Mouse (Mus musculus): ENCODE measurements at regions not wholly inside any gene's neighbourhood (a gene's known extent, or its start where the extent isn't known, plus 50 kb on each side); places are given as distances from the start of the nearest gene placed in this dataset.

DNA sequence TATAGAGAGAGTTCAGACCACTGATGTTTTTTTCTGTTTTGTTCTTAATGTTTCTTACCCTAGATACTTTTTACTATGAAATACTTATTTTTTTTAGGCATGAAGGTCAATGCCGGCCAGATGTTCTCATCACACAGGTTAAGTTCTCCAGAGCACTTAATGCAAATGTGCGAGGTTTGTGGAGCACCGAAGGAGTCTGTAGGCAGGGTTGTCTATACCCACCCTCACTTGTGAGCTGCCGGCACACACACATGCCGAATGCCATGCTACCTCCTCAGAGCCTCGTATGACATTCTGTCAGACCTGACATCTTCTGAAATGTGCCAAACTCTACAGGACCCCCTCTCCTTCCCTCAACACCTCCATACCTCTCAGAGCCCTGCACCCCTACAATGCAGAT is 80.5 kb upstream of the Ccn6 start:
- WGBS = 77% methylated on average over 6 of the region's 6 CpGs
- DNase-seq (ENCODE audit: low spot score) (no peak), ATAC-seq (replicated peaks; ENCODE audit: low FRiP score) (no peak)
- Histone ChIP-seq H3K4me1 (replicated peaks; ENCODE audit: control insufficient read depth, insufficient read depth, low read length) (peaks cover 2% of the 10 kb centered on the region; the same call in 1 of the 2 replicates), H3K4me3 (ENCODE audit: low read depth, low read length) (no peak overlapping the region), H3K9ac (ENCODE audit: low read depth, low read length) (no peak overlapping the region), H3K4me2 (no peak overlapping the region), H3K36me3 (ENCODE audit: control insufficient read depth, insufficient read depth, low read length) (no peaks in the 10 kb centered on the region), H3K27me3 (replicated peaks; ENCODE audit: control insufficient read depth, insufficient read depth, low read length) (no peaks in the 10 kb centered on the region), H3K27ac (ENCODE audit: low read depth, low read length) (no peak overlapping the region), H3K9me3 (ENCODE audit: control insufficient read depth, low read length) (no peaks in the 10 kb centered on the region)

DNA sequence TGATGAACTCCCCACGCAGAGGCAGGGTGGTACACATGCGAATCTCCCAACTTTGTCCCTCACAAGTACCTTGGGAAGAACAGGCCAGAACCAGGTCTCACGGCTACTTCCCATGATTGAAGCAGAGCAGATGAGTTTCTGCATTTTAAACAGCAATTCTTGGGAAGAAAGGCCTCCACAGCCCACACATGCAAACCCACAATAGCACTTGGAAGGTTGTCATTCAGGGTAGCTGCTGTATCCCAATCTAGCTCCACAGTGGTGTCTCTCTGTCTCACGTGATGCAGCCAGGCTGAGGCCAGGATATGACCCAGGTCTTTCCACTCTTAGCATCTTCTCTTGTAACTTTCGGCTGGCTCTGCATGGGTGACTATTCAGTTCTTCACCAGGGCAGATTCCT is 78.8 kb upstream of the Ccn6 start:
- DNase-seq (ENCODE audit: low spot score) (no peak), ATAC-seq (replicated peaks; ENCODE audit: low FRiP score) (no peak)
- no peaks in the 10 kb centered on the region for H3K36me3 ChIP-seq (ENCODE audit: control insufficient read depth, insufficient read depth, low read length)
- 84% methylated on average over 5 of the region's 5 CpGs for WGBS
- no peaks in the 10 kb centered on the region for H3K27me3 ChIP-seq (replicated peaks; ENCODE audit: control insufficient read depth, insufficient read depth, low read length)
- no peak overlapping the region for H3K9ac ChIP-seq (ENCODE audit: low read depth, low read length)
- peaks cover 2% of the 10 kb centered on the region; the same call in 1 of the 2 replicates for H3K4me1 ChIP-seq (replicated peaks; ENCODE audit: control insufficient read depth, insufficient read depth, low read length)
- no peak overlapping the region for H3K27ac ChIP-seq (ENCODE audit: low read depth, low read length)
- no peak overlapping the region for H3K4me2 ChIP-seq
- no peaks in the 10 kb centered on the region for H3K9me3 ChIP-seq (ENCODE audit: control insufficient read depth, low read length)
- no peak overlapping the region for H3K4me3 ChIP-seq (ENCODE audit: low read depth, low read length)

- Histone ChIP-seq H3K27ac (ENCODE audit: low read depth, low read length) (no peak overlapping the region), H3K4me2 (no peak overlapping the region), H3K9ac (ENCODE audit: low read depth, low read length) (no peak overlapping the region), H3K36me3 (ENCODE audit: control insufficient read depth, insufficient read depth, low read length) (no peaks in the 10 kb centered on the region), H3K4me1 (replicated peaks; ENCODE audit: control insufficient read depth, insufficient read depth, low read length) (peaks cover 2% of the 10 kb centered on the region; the same call in 1 of the 2 replicates), H3K27me3 (replicated peaks; ENCODE audit: control insufficient read depth, insufficient read depth, low read length) (no peaks in the 10 kb centered on the region), H3K9me3 (ENCODE audit: control insufficient read depth, low read length) (no peaks in the 10 kb centered on the region), H3K4me3 (ENCODE audit: low read depth, low read length) (no peak overlapping the region)
- DNase-seq (ENCODE audit: low spot score) = no peak
- no peak for ATAC-seq (replicated peaks; ENCODE audit: low FRiP score)
- WGBS = 61% methylated on average over 6 of the region's 6 CpGs
Observed at GRCm38 (mm10) chr10:39241922-39242321, 78.3 kb upstream of the Ccn6 start.

DNA sequence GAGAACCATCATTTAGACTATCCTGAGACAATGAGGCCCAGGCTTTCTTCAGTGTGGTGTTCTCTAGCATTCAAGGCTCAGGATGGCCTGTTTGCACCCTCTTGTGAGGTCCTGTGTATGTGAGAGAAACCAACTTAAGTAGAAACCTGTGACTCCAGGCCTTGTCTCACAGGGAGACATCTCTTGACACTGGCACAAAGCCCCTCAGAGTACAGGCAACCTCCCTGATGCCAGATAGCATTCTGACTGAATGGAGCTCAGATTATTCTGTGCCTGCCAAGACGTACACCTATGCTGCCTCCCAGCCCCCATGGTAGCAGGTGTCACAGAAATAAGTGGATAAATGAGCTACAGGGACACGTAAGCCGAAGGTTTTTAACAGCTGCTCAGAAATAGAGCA is 77.9 kb upstream of the Ccn6 start:
- H3K4me3 ChIP-seq (ENCODE audit: low read depth, low read length) = no peak overlapping the region
- WGBS = 83% methylated on average over 3 of the region's 3 CpGs
- ATAC-seq (replicated peaks; ENCODE audit: low FRiP score) = no peak

GRCm38 (mm10) chr10:39240966-39241365 is 77.4 kb upstream of the Ccn6 start:
- DNase-seq (ENCODE audit: low spot score) (no peak), ATAC-seq (replicated peaks; ENCODE audit: low FRiP score) (no peak)
- Histone ChIP-seq H3K9ac (ENCODE audit: low read depth, low read length) (no peak overlapping the region), H3K9me3 (ENCODE audit: control insufficient read depth, low read length) (no peaks in the 10 kb centered on the region), H3K27ac (ENCODE audit: low read depth, low read length) (no peak overlapping the region), H3K36me3 (ENCODE audit: control insufficient read depth, insufficient read depth, low read length) (no peaks in the 10 kb centered on the region), H3K4me1 (replicated peaks; ENCODE audit: control insufficient read depth, insufficient read depth, low read length) (peaks cover 2% of the 10 kb centered on the region; the same call in 1 of the 2 replicates), H3K27me3 (replicated peaks; ENCODE audit: control insufficient read depth, insufficient read depth, low read length) (no peaks in the 10 kb centered on the region), H3K4me3 (ENCODE audit: low read depth, low read length) (no peak overlapping the region), H3K4me2 (no peak overlapping the region)
- 89% methylated on average over 7 of the region's 7 CpGs for WGBS

More for the DNA sequence above, 77.9 kb upstream of the Ccn6 start:
- no peak overlapping the region for H3K9ac ChIP-seq (ENCODE audit: low read depth, low read length)
- no peak overlapping the region for H3K4me2 ChIP-seq
- no peaks in the 10 kb centered on the region for H3K27me3 ChIP-seq (replicated peaks; ENCODE audit: control insufficient read depth, insufficient read depth, low read length)
- H3K36me3 ChIP-seq (ENCODE audit: control insufficient read depth, insufficient read depth, low read length) = no peaks in the 10 kb centered on the region
- no peaks in the 10 kb centered on the region for H3K9me3 ChIP-seq (ENCODE audit: control insufficient read depth, low read length)
- peaks cover 2% of the 10 kb centered on the region; the same call in 1 of the 2 replicates for H3K4me1 ChIP-seq (replicated peaks; ENCODE audit: control insufficient read depth, insufficient read depth, low read length)
- no peak overlapping the region for H3K27ac ChIP-seq (ENCODE audit: low read depth, low read length)
- no peak for DNase-seq (ENCODE audit: low spot score)

- Histone ChIP-seq H3K4me2 (peak overlapping the region; percentile 46), H3K4me3 (ENCODE audit: low read depth, low read length) (no peak overlapping the region), H3K27me3 (replicated peaks; ENCODE audit: control insufficient read depth, insufficient read depth, low read length) (no peaks in the 10 kb centered on the region), H3K4me1 (replicated peaks; ENCODE audit: control insufficient read depth, insufficient read depth, low read length) (peaks cover 2% of the 10 kb centered on the region; the same call in 1 of the 2 replicates), H3K9me3 (ENCODE audit: control insufficient read depth, low read length) (no peaks in the 10 kb centered on the region), H3K9ac (ENCODE audit: low read depth, low read length) (no peak overlapping the region), H3K27ac (ENCODE audit: low read depth, low read length) (no peak overlapping the region), H3K36me3 (ENCODE audit: control insufficient read depth, insufficient read depth, low read length) (no peaks in the 10 kb centered on the region)
- 48% methylated on average over 11 of the region's 11 CpGs for WGBS
- no peak for DNase-seq (ENCODE audit: low spot score)
- 0 out of 2 replicates have a peak, but pooled peaks have one; percentile 12 for ATAC-seq (replicated peaks; ENCODE audit: low FRiP score)
Observed at GRCm38 (mm10) chr10:39240178-39240791, 76.7 kb upstream of the Ccn6 start.

DNA sequence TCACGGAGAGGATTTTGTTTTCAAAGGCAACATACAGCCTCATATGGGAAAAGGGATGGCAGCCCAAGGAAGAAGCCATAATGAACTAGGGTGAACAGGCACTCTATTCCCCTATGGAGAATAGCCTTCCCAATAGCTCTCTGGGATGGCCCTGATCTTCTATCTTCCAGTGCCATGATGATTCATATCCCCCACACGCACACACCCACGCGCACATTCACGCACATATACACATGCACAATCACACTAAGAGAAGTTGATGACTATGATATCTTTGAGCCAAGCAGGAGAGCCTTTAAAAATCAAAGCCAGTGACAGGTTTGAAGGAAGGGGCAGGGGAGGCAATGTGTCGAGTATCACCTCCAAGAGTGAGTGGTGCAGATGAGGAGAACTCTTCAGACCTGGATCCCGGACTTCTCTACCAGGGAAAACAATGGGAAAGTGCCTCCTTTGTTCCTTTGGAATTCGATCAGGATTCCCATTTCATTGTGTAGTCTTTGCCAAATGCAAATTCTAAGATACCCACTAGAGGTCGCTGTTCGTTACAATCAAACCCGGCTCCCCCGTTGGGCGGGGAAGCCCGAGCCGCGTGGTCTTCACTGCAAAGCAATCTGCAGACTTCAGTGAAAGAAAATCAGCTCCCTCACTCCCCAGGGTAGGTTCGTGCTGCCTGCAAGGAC is 76.0 kb upstream of the Ccn6 start:
- Histone ChIP-seq H3K27ac (ENCODE audit: low read depth, low read length) (no peak overlapping the region), H3K4me2 (peak overlapping the region; percentile 46), H3K9ac (ENCODE audit: low read depth, low read length) (no peak overlapping the region), H3K4me1 (replicated peaks; ENCODE audit: control insufficient read depth, insufficient read depth, low read length) (peaks cover 2% of the 10 kb centered on the region; the same call in 1 of the 2 replicates), H3K4me3 (ENCODE audit: low read depth, low read length) (no peak overlapping the region), H3K9me3 (ENCODE audit: control insufficient read depth, low read length) (no peaks in the 10 kb centered on the region), H3K36me3 (ENCODE audit: control insufficient read depth, insufficient read depth, low read length) (no peaks in the 10 kb centered on the region), H3K27me3 (replicated peaks; ENCODE audit: control insufficient read depth, insufficient read depth, low read length) (no peaks in the 10 kb centered on the region)
- peak; percentile 71 for DNase-seq (ENCODE audit: low spot score)
- peak; percentile 47; the same call in 1 of the 2 replicates for ATAC-seq (replicated peaks; ENCODE audit: low FRiP score)
- 16% methylated on average over 17 of the region's 17 CpGs for WGBS

DNA sequence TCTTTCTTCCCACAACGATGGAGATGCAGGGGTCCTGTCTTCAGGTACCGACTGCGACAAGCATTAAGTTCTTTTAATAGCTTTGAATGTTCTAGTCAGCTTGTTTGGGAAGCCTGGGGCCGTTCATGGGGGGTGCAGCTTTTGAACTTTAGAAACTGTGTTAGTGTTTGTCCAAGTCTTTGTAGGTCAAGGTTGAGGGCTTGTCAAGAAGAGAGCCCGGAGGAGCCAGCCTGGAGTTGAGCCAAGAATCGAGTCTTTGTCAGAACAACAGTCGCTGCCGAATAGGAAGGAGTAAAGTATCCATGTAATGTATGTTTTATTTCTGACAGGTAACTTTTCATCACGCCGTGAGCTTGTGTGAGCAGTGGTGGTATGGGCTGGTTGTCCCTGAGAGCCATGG is 75.0 kb upstream of the Ccn6 start:
- peaks cover 2% of the 10 kb centered on the region; the same call in 1 of the 2 replicates for H3K4me1 ChIP-seq (replicated peaks; ENCODE audit: control insufficient read depth, insufficient read depth, low read length)
- H3K27me3 ChIP-seq (replicated peaks; ENCODE audit: control insufficient read depth, insufficient read depth, low read length) = no peaks in the 10 kb centered on the region
- H3K4me3 ChIP-seq (ENCODE audit: low read depth, low read length) = no peak overlapping the region
- no peak overlapping the region for H3K27ac ChIP-seq (ENCODE audit: low read depth, low read length)
- no peak overlapping the region for H3K9ac ChIP-seq (ENCODE audit: low read depth, low read length)
- no peak overlapping the region for H3K4me2 ChIP-seq
- DNase-seq (ENCODE audit: low spot score) (no peak), ATAC-seq (replicated peaks; ENCODE audit: low FRiP score) (no peak)
- no peaks in the 10 kb centered on the region for H3K9me3 ChIP-seq (ENCODE audit: control insufficient read depth, low read length)
- no peaks in the 10 kb centered on the region for H3K36me3 ChIP-seq (ENCODE audit: control insufficient read depth, insufficient read depth, low read length)
- 74% methylated on average over 10 of the region's 10 CpGs for WGBS

DNA sequence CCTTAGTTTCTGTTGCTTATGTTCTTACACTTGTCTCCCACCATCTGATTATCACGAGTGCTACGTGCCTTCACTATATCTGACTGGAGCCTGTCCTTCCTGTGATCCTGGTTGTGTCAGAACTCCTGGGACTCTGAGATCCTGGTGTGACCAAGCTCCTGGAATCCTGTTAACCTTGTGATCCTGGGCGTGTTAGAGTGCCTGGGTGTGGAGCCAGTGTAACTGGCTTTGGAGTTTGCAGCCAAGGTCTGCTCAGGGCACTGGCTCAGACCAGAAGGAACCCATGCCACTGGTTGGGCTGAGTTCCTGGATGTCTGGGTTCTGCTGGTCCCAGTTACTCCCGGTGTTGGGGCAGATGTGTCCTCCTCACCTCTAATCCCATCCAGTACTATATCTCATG is 74.0 kb upstream of the Ccn6 start:
- Histone ChIP-seq H3K27ac (ENCODE audit: low read depth, low read length) (no peak overlapping the region), H3K4me2 (no peak overlapping the region), H3K4me3 (ENCODE audit: low read depth, low read length) (no peak overlapping the region), H3K36me3 (ENCODE audit: control insufficient read depth, insufficient read depth, low read length) (no peaks in the 10 kb centered on the region), H3K9ac (ENCODE audit: low read depth, low read length) (no peak overlapping the region), H3K27me3 (replicated peaks; ENCODE audit: control insufficient read depth, insufficient read depth, low read length) (no peaks in the 10 kb centered on the region), H3K9me3 (ENCODE audit: control insufficient read depth, low read length) (no peaks in the 10 kb centered on the region), H3K4me1 (replicated peaks; ENCODE audit: control insufficient read depth, insufficient read depth, low read length) (peaks cover 2% of the 10 kb centered on the region; the same call in 1 of the 2 replicates)
- ATAC-seq (replicated peaks; ENCODE audit: low FRiP score) (no peak), DNase-seq (ENCODE audit: low spot score) (no peak)
- WGBS = 66% methylated on average over 4 of the region's 4 CpGs
